Mouse (Mus musculus): Measurements from ENCODE around the gene Dnajb13. TPM values are rescaled to one million over a fixed set of nuclear protein-coding genes. Genes with fewer than 3 reads are reported as not detected.
A peak's percentile ranks its signal among the peaks of the same experiment; 100 is the strongest.

The Dnajb13 gene
- polyA plus RNA-seq, 1 experiment, result 0.49 TPM

DNA sequence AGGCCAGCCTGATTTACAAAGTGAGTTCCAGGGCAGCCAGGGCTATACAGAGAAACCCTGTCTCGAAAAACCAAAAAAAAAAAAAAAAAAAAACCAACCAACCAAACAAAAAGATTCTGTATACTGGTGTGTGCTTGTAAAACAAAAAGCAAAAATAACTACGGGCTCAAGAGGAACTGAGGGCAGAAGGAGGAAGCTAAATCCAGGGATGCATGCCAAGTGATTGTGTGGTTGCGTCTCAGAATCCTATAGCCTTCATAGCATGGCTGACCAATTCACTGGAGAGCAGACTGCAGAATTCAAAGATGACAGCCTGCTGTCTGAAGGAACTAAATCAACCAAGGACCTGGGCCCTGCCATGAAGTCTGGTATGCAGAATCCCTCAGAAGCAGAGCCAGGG, 19.5 kb upstream of the Dnajb13 start:
- Histone ChIP-seq H3K4me3 (ENCODE audit: low read depth, low read length) (no peak overlapping the region), H3K27ac (ENCODE audit: insufficient read depth, low read depth, low read length) (no peak overlapping the region), H3K4me1 (ENCODE audit: control insufficient read depth, insufficient read depth, insufficient read length, low read length) (peaks cover 3% of the 10 kb centered on the region; the same call in 1 of the 2 replicates), H3K27me3 (ENCODE audit: control insufficient read depth, insufficient read depth, low read length) (no peaks in the 10 kb centered on the region), H3K36me3 (ENCODE audit: control insufficient read depth, insufficient read depth, low read length) (peaks cover 3% of the 10 kb centered on the region)
- 67% methylated on average over 3 of the region's 3 CpGs for WGBS
- no peak for TF ChIP-seq CTCF (IDR thresholded peaks at IDR 0.05; ENCODE audit: extremely low read depth, insufficient read length, insufficient replicate concordance, low read depth, low read length)
- no peak for TF ChIP-seq POLR2A (IDR thresholded peaks at IDR 0.05; ENCODE audit: low read depth, low read length)

- Histone ChIP-seq H3K27me3 (ENCODE audit: control insufficient read depth, insufficient read depth, low read length) (no peaks in the 10 kb centered on the region), H3K36me3 (ENCODE audit: control insufficient read depth, insufficient read depth, low read length) (no peaks in the 10 kb centered on the region), H3K4me3 (ENCODE audit: low read depth, low read length) (no peak overlapping the region), H3K4me1 (ENCODE audit: control insufficient read depth, insufficient read depth, insufficient read length, low read length) (peaks cover 3% of the 10 kb centered on the region; the same call in 1 of the 2 replicates), H3K27ac (ENCODE audit: insufficient read depth, low read depth, low read length) (no peak overlapping the region)
- no peak for TF ChIP-seq CTCF (IDR thresholded peaks at IDR 0.05; ENCODE audit: extremely low read depth, insufficient read length, insufficient replicate concordance, low read depth, low read length)
- TF ChIP-seq POLR2A (IDR thresholded peaks at IDR 0.05; ENCODE audit: low read depth, low read length), result no peak
- WGBS, result 58% methylated on average over 2 of the region's 2 CpGs
Observed at GRCm38 (mm10) chr7:100533503-100533902, 18.7 kb upstream of the Dnajb13 start.

- Histone ChIP-seq H3K4me1 (ENCODE audit: control insufficient read depth, insufficient read depth, insufficient read length, low read length) (no peaks in the 10 kb centered on the region), H3K27ac (ENCODE audit: insufficient read depth, low read depth, low read length) (no peak overlapping the region), H3K4me3 (ENCODE audit: low read depth, low read length) (no peak overlapping the region), H3K36me3 (ENCODE audit: control insufficient read depth, insufficient read depth, low read length) (no peaks in the 10 kb centered on the region), H3K27me3 (ENCODE audit: control insufficient read depth, insufficient read depth, low read length) (no peaks in the 10 kb centered on the region)
- TF ChIP-seq POLR2A (IDR thresholded peaks at IDR 0.05; ENCODE audit: low read depth, low read length), result no peak
- no peak for TF ChIP-seq CTCF (IDR thresholded peaks at IDR 0.05; ENCODE audit: extremely low read depth, insufficient read length, insufficient replicate concordance, low read depth, low read length)
- WGBS, result 75% methylated on average over 5 of the region's 5 CpGs
Observed at GRCm38 (mm10) chr7:100530766-100531165, 16.0 kb upstream of the Dnajb13 start.

DNA sequence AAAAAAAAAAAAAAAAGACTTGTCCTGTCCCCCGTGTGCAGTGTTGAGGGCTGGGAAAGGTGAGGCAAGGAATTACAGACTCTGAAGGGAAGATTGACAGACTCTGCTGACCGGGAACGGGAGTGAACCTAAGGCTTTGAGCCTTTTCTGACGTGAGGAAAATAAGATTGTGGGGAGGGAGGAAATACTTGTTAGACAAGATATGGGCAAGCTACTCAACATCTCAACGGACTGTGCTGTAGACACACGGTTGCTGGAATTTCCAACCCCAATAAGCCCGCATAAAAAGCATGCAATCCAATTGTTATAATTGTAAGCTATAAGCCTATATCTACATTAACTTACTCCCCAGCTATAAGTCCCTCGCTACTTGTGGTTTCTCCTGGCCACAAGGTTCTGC, 9.9 kb upstream of the Dnajb13 start:
- no peak for TF ChIP-seq POLR2A (IDR thresholded peaks at IDR 0.05; ENCODE audit: low read depth, low read length)
- Histone ChIP-seq H3K27me3 (ENCODE audit: control insufficient read depth, insufficient read depth, low read length) (no peaks in the 10 kb centered on the region), H3K4me3 (ENCODE audit: low read depth, low read length) (no peak overlapping the region), H3K36me3 (ENCODE audit: control insufficient read depth, insufficient read depth, low read length) (no peaks in the 10 kb centered on the region), H3K27ac (ENCODE audit: insufficient read depth, low read depth, low read length) (no peak overlapping the region), H3K4me1 (ENCODE audit: control insufficient read depth, insufficient read depth, insufficient read length, low read length) (no peaks in the 10 kb centered on the region)
- WGBS, result 38% methylated on average over 8 of the region's 8 CpGs

- Histone ChIP-seq H3K27me3 (ENCODE audit: control insufficient read depth, insufficient read depth, low read length) (no peaks in the 10 kb centered on the region), H3K36me3 (ENCODE audit: control insufficient read depth, insufficient read depth, low read length) (no peaks in the 10 kb centered on the region), H3K27ac (ENCODE audit: insufficient read depth, low read depth, low read length) (no peak overlapping the region; the same call in 1 of the 2 replicates), H3K4me1 (ENCODE audit: control insufficient read depth, insufficient read depth, insufficient read length, low read length) (no peaks in the 10 kb centered on the region), H3K4me3 (ENCODE audit: low read depth, low read length) (no peak overlapping the region)
- TF ChIP-seq CTCF (IDR thresholded peaks at IDR 0.05; ENCODE audit: extremely low read depth, insufficient read length, insufficient replicate concordance, low read depth, low read length) (no peak), POLR2A (IDR thresholded peaks at IDR 0.05; ENCODE audit: low read depth, low read length) (no peak)
- WGBS, result 77% methylated on average over 3 of the region's 3 CpGs
Observed at GRCm38 (mm10) chr7:100522222-100522621, 7.5 kb upstream of the Dnajb13 start.

GRCm38 (mm10) chr7:100520663-100521285, 6.0 kb upstream of the Dnajb13 start:
- H3K36me3 ChIP-seq (ENCODE audit: control insufficient read depth, insufficient read depth, low read length), result no peaks in the 10 kb centered on the region
- 20% methylated on average over 10 of the region's 10 CpGs for WGBS
- no peak overlapping the region for H3K4me3 ChIP-seq (ENCODE audit: low read depth, low read length)
- H3K27ac ChIP-seq (ENCODE audit: insufficient read depth, low read depth, low read length), result no peak overlapping the region
- no peaks in the 10 kb centered on the region for H3K4me1 ChIP-seq (ENCODE audit: control insufficient read depth, insufficient read depth, insufficient read length, low read length)
- H3K27me3 ChIP-seq (ENCODE audit: control insufficient read depth, insufficient read depth, low read length), result no peaks in the 10 kb centered on the region
- TF ChIP-seq CTCF (IDR thresholded peaks at IDR 0.05; ENCODE audit: extremely low read depth, insufficient read length, insufficient replicate concordance, low read depth, low read length), result peak; percentile 99
- TF ChIP-seq POLR2A (IDR thresholded peaks at IDR 0.05; ENCODE audit: low read depth, low read length), result no peak

DNA sequence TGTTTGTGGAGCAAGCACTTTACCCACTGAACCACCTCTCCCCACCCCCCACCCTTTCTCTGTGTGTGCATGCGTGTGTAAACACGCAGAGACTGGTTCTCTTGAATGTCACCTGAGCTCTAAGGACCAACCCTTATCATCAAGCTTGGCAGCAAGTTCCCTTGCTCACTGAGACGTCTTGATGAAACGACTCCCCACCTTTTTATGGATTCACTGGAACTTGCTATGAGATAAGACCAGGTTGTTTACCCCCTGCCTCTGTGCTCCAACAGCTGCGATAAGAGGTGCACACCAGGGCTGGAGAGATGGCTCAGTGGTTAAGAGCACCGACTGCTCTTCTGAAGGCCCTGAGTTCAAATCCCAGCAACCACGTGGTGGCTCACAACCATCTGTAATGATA, 5.4 kb upstream of the Dnajb13 start:
- Histone ChIP-seq H3K4me1 (ENCODE audit: control insufficient read depth, insufficient read depth, insufficient read length, low read length) (no peaks in the 10 kb centered on the region), H3K27me3 (ENCODE audit: control insufficient read depth, insufficient read depth, low read length) (no peaks in the 10 kb centered on the region), H3K4me3 (ENCODE audit: low read depth, low read length) (no peak overlapping the region), H3K36me3 (ENCODE audit: control insufficient read depth, insufficient read depth, low read length) (no peaks in the 10 kb centered on the region), H3K27ac (ENCODE audit: insufficient read depth, low read depth, low read length) (no peak overlapping the region)
- no peak for TF ChIP-seq POLR2A (IDR thresholded peaks at IDR 0.05; ENCODE audit: low read depth, low read length)
- no peak for TF ChIP-seq CTCF (IDR thresholded peaks at IDR 0.05; ENCODE audit: extremely low read depth, insufficient read length, insufficient replicate concordance, low read depth, low read length)
- WGBS, result 21% methylated on average over 7 of the region's 7 CpGs

Data from small intestine, adult 2 months (tissue).